Mouse (Mus musculus): ENCODE data around the gene Ifit2.
"Not testable (repeated sequence)": the region's sequence is repeated elsewhere in the genome, so short reads cannot be mapped to it uniquely, and the experiment has no call there.

GRCm38 (mm10) chr19:34587898-34588692, 37.6 kb downstream of the Ifit2 start:
- not testable (repeated sequence) for TF ChIP-seq POLR2AphosphoS2 (IDR thresholded peaks at IDR 0.05; ENCODE audit: low read length); CTCF (IDR thresholded peaks at IDR 0.05 in 2 of 3, conservative IDR thresholded peaks at IDR 0.05 in 1 of 3; ENCODE audit: control insufficient read depth in 1 of 3, insufficient read depth in 1 of 3, low read depth in 2 of 3, low read length in 3 of 3, poor library complexity in 1 of 3, severe bottlenecking in 1 of 3); POLR2A (IDR thresholded peaks at IDR 0.05; ENCODE audit: control insufficient read depth in 1 of 2, insufficient read depth in 1 of 2, low read depth in 1 of 2, low read length in 2 of 2, poor library complexity in 1 of 2)

Measured in MEL (cell line).